Mouse (Mus musculus) urinary bladder, postnatal 36 days (tissue): ENCODE data around the gene Duox2.
"Not testable (repeated sequence)": the region's sequence is repeated elsewhere in the genome, so short reads cannot be mapped to it uniquely, and the experiment has no call there.

Experiments used
- DNase-seq, 2 experiments: peaks; one replicate each; pipeline ENCODE4 v3.0.0; 2022; ENCODE audit warnings: low spot score in 2 of 2, mixed read lengths in 1 of 2

Gene Duox2

DNA sequence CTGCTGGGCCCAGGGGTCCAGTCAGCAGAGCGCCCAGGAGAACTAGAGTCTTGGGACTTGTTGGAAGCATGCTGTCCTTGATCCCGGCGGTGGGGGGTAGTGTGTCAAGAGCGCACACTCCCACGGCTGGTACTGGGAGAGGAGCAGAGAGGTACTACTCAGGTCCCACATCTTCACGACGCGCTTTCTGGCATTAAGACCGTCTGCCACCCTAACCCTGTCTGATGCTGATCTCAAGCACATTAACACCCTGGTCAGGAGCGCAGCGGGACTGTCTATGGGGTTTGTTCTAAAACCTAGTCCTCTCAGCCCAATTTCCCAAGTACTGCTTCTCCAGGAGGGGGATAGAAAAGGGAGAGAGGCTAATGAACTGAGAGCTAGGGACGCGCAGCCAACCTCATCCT lies at the start of gene Duox2:
Gene Duox2, minus strand, starts transcription at position 354 of the 404 bp plus-strand sequence.
- no peak for DNase-seq

DNA sequence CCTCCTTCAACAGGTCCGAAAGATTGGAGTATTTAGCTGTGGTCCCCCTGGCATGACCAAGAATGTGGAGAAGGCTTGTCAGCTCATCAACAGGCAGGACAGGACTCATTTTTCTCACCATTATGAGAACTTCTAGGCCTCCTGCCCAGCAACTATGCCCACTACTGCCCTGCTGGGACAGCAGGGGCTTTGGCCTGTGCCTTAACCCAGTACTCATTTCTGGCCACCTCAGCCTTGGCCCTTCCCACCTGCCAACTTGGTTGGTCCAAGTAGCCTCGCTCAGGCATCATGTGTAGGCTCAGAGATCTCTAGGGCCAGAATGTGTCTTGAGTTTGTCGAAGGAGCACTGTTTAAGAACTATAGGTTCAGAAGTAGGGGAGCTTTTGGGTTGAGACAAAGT lies 49.0 kb upstream of the Duox2 start:
- DNase-seq: no peak

DNA sequence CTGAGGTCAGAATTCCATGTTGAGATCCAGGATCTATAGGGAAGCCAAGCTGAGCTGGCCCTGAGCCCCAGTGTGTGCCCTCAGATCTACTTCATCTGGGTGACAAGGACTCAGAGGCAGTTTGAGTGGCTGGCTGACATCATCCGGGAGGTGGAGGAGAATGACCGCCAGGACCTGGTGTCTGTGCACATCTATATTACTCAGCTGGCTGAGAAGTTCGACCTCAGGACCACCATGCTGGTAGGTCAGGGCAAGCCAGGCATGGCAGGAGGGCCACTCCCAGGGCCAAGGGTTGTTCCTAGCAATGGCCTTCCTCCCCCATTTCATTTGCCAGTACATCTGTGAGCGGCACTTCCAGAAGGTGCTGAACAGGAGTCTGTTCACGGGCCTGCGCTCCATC lies 47.9 kb upstream of the Duox2 start:
- not testable (repeated sequence) for DNase-seq

DNA sequence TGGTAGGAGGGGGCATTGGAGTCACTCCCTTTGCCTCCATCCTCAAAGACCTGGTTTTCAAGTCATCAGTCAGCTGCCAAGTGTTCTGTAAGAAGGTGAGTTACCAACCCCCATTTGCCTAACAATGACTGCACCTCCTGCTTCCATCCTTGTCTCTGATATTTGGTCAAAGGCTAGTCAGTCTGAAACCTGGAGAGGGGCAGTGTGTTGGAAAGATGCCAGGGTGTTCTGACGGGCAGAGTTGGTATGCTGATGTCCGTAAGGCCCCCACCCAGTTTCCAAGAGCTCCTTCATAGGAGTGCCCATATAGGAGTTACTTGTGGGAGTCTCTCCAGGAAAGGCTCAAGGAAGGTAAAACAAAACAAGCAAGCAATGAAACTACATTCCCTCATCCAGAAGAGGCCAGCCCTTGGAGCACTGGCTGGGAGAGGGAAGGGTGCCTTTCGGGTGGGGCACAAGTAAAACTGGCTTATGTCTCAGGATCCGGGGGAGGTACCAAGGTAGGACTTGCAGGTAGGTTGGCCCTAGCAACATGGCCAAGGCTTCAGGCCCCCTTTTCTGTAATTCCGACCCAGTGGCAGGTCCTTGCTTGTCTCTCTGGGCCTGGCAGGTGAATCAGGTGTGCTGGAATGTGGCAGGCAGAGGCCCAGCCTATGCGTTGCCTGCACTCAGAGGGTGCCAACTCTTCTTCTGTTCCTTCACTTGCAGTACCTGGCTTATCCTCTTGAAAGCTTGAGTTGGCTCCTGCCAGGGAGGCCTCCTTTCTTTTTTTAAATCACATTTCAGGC lies 47.1 kb upstream of the Duox2 start:
- peak; percentile 35 to 60 for DNase-seq

DNA sequence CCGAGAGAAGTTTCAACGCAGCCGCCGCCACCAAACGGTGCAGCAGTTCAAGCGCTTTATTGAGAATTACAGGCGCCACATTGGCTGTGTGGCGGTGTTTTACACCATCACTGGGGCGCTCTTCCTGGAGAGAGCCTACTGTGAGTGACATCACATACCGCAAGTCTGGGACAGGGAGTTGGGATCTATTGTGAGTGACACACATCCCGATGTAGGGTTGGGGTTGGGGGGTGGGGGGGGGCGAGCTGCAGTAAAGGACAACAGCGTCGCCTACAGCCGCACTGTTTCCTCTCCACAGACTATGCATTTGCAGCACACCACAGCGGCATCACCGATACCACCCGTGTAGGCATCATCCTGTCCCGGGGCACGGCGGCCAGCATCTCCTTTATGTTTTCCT lies 39.0 kb upstream of the Duox2 start:
- no peak for DNase-seq

DNA sequence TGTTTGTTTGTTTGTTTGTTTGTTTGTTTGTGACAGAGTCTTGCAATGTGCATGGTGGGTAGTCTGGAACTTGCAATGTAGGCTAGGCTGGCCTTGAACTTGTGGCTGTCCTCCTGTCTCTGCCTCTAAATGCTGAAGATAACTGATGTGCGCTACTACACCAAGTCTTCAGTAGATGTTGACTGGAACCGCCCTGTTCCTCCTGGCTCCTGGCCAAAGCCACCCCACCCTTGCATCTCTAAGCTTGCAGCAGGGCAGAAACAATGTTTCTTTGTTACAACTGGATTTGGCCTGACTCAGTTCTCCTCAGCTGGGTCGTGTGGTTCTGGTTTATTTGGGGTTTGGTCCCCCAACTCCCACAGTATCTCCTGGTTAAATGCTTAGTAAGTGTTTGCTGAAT lies 35.9 kb upstream of the Duox2 start:
- peak; percentile 39 to 53 for DNase-seq

DNA sequence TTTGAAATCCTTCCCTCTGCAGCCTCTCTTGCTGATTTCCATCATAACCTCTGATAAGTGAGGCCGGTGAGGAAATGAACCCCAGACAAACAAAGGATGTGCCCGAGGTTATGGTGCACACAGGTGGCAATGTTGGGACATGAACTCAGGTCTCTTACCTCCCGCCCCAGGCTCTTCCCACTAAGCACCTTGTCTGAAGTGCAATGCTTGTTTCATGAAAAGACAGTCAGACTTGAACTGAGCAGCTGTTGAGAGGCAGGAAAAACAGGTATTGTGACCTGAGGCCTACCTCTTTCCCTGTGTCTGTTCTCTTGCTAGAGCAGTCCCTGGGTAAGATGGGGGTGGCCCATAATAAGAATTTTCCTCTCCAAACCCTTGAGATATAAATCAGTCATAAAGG lies 34.0 kb upstream of the Duox2 start:
- DNase-seq: no peak

DNA sequence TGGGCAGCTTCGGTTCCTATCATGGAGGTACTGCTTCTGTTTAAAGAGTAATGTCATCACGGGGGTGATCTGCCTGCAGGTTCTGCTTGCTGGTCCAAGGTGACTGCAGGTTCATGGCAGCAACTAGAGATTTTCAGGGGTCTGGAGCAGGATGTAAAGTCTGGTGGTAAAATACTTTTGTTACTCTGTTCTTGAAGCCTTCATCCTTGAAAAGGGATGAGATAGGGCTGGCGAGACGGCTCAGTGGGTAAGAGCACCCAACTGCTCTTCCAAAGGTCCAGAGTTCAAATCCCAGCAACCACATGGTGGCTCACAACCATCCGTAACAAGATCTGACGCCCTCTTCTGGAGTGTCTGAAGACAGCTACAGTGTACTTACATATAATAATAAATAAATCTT lies 32.1 kb upstream of the Duox2 start:
- not testable (repeated sequence) for DNase-seq

DNA sequence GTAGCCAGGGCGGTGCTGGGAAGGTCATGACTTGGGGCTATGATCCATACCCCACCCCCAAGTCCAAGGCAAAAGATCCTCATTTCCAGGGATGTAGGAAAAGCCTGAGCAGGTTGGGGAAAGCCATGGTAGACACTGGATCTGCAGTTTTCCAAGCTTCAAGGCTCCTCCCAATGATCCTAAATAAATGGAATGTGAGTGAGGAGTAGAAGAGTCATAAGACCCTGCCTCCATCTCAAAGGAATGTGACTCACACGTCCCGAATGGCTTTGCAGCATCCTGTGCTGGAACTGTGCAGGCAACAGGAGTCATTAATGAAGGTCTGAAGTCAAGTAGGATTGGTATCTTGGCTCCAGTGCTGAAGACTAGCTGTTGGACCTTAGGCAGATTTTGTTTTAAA lies 29.7 kb upstream of the Duox2 start:
- no peak for DNase-seq

DNA sequence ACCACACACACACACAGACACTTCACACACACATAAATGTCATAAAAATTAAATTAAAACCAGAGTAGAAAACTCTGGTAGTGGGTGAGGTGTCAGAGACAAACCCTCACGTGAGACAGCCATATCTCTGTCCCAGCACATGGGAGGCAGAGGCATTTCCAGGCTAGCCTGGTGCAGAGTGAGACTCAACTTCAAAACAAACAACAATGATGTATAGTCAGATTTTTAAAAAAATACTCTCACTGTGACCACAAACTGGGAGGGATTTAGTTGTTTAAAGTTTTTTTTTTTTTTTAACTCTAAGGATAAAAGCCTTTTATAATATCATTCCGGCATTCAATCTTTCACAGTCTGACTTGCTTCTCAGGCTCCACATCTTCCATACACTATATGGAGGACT lies 27.1 kb upstream of the Duox2 start:
- DNase-seq: no peak

DNA sequence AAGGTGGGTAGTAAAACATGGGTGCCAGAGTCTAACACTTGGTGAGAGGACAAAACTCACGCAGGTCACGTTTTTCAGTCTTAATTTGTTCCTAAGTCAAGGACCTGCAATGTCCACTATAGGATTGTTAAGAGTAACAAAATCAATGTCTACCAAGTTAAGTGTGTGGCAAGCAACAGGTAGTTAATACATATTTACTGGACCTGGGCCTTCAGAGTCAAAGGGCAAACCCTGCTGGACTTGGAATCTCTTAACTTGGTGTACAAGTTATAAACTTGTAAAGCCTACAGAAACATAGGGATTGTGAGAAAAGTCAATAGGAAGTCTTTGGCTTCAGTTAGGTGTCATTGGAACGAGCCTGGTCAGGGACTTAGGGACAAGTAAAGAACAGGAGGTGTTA lies 26.3 kb upstream of the Duox2 start:
- no peak for DNase-seq

- no peak for DNase-seq
Observed at GRCm38 (mm10) chr2:122323960-122324359, 25.7 kb upstream of the Duox2 start.

DNA sequence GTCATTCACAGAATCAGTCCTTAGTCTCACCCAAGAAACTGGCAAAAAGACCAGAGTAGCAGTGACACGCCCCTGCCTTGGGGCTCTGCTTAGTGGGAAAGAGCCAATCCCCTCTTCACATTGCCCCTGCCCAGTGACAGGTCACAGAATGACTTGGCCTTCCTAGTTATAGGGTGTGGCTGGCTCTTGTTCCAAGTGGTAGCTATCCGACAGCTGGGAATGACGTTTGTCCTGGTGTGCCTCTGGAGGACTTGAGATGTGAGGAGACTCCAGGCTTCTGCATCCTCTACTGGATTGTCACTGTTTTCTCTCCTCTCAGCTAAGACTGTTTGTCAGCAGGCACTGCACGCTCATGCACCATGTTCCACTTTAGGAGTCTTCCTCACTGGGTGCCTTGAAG lies 19.1 kb upstream of the Duox2 start:
- DNase-seq: no peak

- no peak for DNase-seq
Observed at GRCm38 (mm10) chr2:122315372-122315771, 17.1 kb upstream of the Duox2 start, which contains the start of gene Duox1. Duox1 (plus strand) TSS chr2:122315672.

DNA sequence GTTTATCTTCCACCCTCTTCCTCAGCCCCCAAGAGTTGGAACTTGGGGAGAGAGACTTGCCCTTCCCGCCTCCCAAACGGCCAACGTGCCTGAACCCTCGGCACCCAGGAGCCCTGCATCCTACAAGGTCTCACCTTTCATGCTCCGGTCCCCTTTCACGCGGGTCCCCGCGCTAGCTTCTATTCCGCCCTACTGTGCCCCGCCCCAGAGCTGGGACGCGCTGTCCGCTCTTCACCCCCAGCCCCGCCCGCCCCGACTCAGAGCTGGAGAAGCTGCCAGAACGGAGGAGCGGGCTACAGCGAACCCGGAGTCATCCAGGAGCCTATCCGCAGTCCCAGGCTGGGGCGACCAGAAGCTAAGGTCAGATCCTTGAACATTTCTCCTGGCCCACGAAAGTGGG lies 15.3 kb upstream of the Duox2 start, which contains the start of gene Duoxa1:
Gene Duoxa1, minus strand, starts transcription at position 195 of the 400 bp plus-strand sequence.
- peak in 1 of 2 experiments; percentile 22 for DNase-seq

DNA sequence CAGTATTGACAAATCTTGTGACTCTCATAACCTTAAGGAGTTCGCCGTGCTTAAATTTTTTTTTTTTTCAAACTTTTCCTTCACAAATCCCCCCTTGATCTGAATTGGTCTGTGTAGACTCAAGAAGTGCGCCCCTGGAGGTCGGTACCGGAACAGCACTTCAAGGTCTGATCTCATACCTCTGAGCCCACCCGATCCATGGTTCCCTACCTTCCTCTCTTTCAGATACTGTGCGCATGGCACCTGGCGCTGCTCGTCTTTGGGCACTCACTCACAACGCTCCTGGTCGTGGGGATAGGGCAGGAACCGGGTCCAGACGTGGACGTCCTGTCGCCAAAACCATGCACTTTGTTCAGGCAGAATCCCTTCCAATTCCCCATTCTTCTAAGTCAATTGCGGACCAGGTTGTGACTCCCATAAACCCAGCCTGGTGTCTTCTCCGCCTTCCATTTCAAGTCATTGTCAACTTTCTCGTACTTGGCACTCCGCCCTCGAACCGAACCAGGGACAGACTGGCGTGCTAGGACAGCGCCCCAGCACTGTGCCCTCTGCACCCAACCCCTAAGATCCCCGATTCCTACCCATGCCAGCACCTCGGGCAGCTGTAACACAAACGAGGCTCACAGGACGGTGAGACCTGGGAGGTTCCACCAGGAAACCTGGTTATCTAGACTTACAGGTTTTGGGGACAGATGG lies 14.6 kb upstream of the Duox2 start:
- DNase-seq: peak; percentile 66 to 69

DNA sequence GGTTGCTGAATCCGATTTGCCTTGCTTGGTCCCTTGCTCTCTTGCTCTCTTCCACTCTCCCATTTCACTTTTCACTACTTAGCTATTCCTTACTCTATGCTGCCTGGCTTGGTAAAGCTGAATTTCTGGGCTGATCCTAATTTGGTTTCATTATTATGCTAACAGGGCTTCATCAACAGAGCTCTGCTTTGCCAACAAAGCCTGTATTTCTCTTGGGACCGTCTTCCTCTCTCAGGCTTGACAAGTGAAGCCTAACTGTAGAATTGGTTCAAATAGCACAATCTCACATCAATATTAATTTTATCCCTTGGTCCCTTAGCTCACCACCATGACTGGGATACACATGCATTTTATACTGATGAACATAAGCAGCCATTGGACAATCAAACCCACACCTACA lies 13.3 kb upstream of the Duox2 start:
- no peak for DNase-seq

GRCm38 (mm10) chr2:122309647-122310046 lies 11.4 kb upstream of the Duox2 start:
- no peak for DNase-seq

DNA sequence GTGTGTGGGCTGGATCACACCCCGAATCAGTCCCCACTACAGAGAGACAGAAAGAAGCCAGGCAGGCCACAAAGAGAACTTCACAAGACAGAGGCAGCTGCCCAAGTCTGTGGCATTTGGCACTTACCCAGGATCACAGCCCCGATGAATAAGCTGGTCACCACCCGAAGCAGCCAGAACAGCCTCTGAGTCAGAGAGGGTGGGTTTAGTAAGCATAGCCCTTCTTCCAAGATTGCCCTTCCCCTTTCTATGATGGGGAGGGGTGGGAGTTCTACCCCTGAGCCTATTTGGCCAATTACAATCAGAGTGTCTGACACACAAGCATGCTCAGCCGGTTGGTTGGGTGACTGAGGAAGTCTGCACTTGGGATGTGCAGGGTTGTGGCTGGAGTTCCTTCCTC lies 7.9 kb upstream of the Duox2 start:
- DNase-seq: peak; percentile 65 to 66

DNA sequence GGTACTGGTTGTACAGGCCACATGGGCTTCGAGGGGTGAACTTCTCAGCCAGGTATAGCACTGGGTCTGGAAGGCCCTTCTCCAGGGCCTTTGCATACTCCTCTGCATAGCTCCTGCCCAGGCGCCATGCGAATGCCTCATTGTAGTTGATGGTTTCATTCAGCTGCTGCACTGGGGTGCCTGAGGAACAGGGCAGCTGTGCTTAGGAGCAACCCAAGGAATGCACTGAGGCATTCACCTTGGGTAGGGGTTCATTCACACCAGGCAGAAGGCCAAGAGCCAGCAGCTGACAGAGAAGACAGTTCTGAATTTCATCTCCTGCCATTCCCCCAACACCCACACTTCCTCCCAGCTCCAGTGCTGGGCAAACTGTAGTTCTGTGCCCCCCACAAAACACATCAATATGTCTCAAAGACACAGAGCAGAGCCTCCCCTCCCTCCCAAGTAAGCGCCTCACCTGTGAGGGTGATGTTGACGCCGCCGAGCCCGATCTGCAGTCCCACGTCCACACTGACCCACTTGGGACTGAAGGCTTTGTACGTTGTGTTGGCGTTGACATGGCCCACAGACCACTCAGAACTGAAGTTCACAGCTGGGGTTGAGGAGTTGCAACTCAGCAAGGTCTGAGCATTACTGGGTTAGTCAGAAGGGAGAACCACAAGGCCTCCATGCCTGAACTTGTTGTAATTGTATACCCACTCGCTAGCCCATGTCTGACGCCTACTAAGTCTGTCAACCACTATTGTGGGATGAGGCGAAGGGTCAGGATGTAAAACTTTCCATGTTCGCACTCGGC lies 7.0 kb upstream of the Duox2 start:
- no peak for DNase-seq

DNA sequence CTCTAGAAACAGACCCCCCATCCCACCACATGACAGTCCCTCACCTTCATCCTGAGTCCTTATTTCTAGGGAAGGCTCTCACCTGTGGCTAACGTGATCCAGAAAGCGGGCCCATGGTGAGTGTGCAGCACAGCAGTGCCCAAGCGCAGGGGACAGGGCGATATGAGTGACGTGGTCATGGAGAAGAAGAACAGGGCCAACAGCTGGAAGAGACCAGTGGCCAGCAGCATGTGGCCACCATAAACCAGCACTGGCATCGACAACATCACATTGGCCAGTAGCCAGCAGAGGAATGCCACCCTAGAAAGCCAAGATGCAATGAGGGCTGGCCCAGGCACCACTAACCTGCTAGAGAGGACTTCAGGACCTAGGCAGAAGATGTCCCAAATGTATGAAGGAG lies 6.3 kb upstream of the Duox2 start:
- no peak for DNase-seq

- DNase-seq: peak; percentile 53 to 56
Observed at GRCm38 (mm10) chr2:122302574-122303241, 4.5 kb upstream of the Duox2 start.
